Mouse (Mus musculus) thymus, adult 2 months (tissue): ENCODE measurements around the gene Creb1.
"Not testable (repeated sequence)": the region's sequence is repeated elsewhere in the genome, so short reads cannot be mapped to it uniquely, and the experiment has no call there.

Experiments
- CTCF ChIP-seq: fragments of 200-500 bp; IDR thresholded peaks from 2 replicates; pipeline ENCODE4 v1.5.1; 2012; ENCODE audit warnings: mild to moderate bottlenecking, control low read depth, low read length, moderate library complexity, borderline replicate concordance; ENCODE audit not compliant: control insufficient read depth, poor library complexity, insufficient read depth; ENCODE audit errors: extremely low read depth
- POLR2A ChIP-seq: fragments of 200-500 bp; IDR thresholded peaks from 2 replicates; pipeline ENCODE4 v1.6.1; 2012; ENCODE audit warnings: mild to moderate bottlenecking, low read length, control low read depth, moderate library complexity; ENCODE audit not compliant: control insufficient read depth, poor library complexity, insufficient read depth; ENCODE audit errors: extremely low read depth

DNA sequence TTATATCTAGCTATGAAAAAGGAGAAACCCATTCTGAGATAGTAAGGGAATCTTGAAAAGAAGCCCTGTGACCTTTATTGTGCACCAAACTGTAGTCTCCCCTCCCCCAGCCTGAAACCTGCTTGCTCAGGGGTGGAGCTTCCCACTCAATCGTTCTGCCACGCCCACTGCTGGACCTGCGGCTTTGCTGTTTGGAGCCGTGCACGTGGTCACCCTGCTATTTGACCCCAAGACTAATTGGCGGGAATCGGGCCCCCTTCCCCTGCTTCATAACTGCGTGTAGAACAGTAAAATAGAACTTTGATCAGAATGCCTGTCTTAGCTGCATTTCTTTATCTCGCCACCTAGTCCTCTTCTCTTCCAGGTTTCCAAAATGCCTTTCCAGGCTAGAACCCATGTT, 45.5 kb downstream of the Creb1 start:
- TF ChIP-seq CTCF, POLR2A: not testable (repeated sequence)
